Mouse (Mus musculus) embryo, embryonic 10.5 days (tissue): ENCODE measurements around the gene Ddit4l.
"Not testable (repeated sequence)": the region's sequence is repeated elsewhere in the genome, so short reads cannot be mapped to it uniquely, and the experiment has no call there.

Experiments
- DNase-seq: peaks from one replicate; pipeline ENCODE4 v3.0.0-alpha.2; 2015; ENCODE audit warnings: low spot score

The Ddit4l gene

DNA sequence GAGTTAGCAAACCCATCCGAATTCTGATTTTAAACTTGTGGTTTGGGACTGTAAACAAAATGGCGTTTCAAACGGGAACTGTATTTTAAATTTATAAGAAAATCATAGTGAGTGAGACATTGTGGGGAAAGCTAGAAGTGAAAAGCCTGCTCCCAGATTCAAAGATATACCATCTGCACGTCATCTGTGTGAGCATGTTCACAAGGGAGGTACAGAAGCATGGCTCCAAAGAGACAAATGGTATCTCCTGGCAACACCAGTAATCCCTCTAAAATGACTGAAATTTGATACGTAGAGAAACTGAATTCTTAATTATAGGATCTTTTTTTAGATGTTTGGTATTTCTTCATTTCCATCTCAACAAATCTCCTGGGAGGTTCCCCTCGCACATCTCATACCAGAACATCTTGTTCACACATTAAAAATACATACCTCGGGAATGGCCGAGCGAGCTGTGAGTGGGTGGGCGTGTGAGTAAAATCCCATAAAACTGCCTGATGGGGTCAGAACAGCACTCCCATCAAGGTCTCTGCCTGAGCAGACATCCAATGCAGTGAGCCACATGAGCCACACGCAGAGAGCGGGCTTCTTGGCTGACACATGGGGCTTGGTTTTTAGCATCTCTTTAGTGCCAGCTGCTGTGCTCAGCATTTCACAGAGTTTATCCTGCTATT, 26.2 kb downstream of the Ddit4l start:
- no peak for DNase-seq

GRCm38 (mm10) chr3:137649112-137649511, 27.7 kb downstream of the Ddit4l start:
- DNase-seq = no peak

GRCm38 (mm10) chr3:137652853-137653252, 31.4 kb downstream of the Ddit4l start:
- DNase-seq = no peak

GRCm38 (mm10) chr3:137671224-137671623, 49.8 kb downstream of the Ddit4l start, which contains the start of gene Gm21962:
Gene Gm21962 (plus strand): TSS chr3:137671524.
- not testable (repeated sequence) for DNase-seq
